Mouse (Mus musculus): Measurements from ENCODE around the gene Nme7. TPM values are rescaled to one million over a fixed set of nuclear protein-coding genes. Genes with fewer than 3 reads are reported as not detected.

Gene Nme7
- total RNA-seq, 2 experiments from 2014 or later = 4.0 to 4.8 TPM

DNA sequence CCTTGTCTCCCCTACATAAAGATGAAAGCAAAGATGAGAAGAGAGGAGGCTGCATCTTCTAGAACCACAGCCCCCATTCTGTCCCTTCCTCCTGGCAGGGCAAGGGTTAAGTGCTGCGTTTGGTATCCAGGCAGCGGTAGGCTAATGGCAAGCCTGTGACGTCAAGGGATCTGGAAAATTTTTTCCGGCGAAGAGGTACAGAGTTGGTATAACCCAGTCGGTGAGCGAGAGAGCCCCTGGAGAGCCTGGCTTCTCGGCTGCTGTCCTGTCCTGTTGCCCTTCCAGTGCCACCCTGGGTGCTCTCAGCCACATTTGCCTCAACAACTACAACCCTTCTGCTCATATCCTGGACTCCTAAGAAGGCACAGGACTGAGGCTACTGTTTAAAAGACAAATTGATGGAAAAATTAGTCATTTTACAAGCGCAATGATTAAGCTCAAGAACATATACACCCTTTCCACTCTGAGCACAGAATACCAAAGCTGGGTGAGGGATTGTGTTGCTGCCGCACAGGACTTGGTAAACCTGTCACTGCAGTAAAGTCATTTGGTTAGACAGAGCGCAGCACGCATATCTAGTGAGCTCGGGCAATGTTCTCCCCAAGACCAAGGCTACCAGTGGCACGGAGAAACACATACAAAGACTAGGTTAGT, 151.0 kb downstream of the Nme7 start:
- DNase-seq = peak; percentile 27 to 45

DNA sequence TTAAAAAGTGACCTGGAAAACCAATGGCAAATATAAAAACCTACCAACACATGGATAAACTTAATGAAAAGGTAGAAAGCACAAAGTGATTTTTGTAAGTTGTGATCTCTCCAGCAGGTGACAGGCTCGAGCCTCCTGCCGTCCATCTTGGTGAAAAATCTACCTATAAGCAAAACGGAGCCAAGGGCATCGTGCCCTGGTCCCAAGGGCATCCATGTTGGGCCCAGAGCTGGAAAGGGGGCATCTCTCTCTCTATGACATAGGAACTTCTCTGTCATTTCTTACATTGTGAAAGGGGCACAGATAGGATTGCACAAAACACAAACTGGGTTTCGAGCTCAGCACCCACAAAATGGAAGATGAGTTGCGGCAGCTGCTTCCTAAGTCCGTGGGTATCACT, 151.7 kb downstream of the Nme7 start:
- no peak for DNase-seq
- intact Hi-C loops (cut with DNase I) = loop anchor here (5.0 kb wide), 2 partner anchors 232 to 662 kb away; no protein-coding TSS in a partner anchor

More for the DNA sequence above, 151.0 kb downstream of the Nme7 start:
- intact Hi-C loops (cut with DNase I) = loop anchor here (5.0 kb wide), 3 partner anchors 88 to 662 kb away; no protein-coding TSS in a partner anchor

DNA sequence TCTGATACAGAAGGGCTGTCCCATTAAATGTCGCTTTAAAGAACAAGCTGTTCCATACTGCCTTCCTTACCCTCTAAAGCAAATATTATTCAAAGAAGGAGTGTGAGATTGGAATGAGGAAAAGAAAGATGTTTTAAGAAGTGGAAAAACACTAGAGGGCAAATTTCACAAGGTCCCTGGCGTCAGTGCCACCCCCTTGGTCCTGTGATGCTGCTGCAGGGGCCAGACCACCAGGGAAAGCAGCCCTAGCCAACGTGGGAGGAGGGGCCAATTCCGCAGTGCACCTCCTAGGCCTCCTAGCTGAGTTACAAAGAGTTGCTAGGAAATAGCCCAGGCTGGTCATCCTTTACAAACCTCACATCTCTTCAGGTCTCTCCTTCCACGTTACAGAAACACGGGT, 152.1 kb downstream of the Nme7 start:
- intact Hi-C loops (cut with DNase I) = loop anchor here (5.0 kb wide), 2 partner anchors 231 to 661 kb away; no protein-coding TSS in a partner anchor
- DNase-seq = no peak

- no peak for DNase-seq
- intact Hi-C loops (cut with DNase I) = loop anchor here (5.0 kb wide), 2 partner anchors 231 to 661 kb away; no protein-coding TSS in a partner anchor
These were observed 152.8 kb downstream of the Nme7 start for GRCm38 (mm10) chr1:164456731-164457130.

DNA sequence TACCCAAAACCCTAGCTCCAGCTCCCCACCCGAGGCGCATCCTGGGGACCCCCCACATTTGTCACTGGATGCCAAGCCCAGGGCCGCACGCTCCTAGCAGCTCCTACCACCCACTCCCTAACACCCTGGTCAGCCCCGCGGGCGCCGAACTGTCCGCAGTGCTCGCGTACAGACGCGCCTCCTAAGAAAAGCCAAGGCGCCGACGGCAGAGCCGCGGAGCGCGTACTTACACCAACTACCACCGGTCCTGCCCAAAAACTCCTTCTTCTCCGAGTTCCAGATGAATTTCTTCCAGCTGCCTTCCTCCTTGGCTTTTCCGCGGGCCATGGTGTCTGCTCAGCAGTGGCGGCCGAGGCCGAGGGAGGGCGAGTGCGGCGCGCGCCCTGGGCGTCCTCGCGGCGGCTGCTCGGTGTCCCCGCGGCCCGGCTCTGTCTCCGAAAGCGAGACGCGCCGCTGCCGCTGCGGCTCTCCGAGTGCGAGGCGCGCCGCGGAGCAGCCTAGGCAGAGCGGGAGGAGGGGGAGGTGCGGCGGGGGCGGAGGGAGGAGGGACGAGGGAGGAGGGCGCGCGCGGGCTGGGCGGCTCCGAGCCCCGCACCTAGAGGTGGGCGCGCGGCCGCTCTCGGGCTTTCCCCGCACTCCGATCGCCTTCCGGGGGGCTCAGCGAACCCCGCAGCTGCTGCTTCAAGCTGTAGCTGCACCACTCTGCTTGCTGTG, 153.8 kb downstream of the Nme7 start:
- peak; percentile 77 for DNase-seq
- intact Hi-C loops (cut with DNase I) = loop anchor here (5.0 kb wide), 2 partner anchors 230 to 660 kb away; no protein-coding TSS in a partner anchor

DNA sequence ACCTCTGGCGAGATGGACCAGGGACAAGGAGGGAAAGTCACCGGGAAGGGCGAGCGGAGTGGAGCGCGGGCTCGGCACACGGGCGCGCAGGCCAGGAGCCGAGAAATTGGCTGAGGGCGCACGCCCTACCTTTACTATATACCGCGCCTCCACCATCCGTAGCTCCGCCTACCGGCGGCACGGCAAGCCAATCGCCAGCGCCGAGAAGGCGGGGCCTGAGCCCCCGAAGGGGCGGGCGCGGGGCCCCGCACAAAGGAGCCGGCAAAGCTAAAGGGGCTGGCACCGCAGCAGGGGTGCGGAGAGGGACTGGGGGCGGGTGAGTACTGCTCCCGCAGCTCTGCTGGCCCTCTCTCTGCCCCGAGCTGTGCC, 154.3 kb downstream of the Nme7 start, which contains the start of gene Atp1b1:
Gene Atp1b1 (minus strand): TSS at position 111 of the 369 bp plus-strand sequence.
- DNase-seq = peak; percentile 85 to 90
- intact Hi-C loops (cut with DNase I) = loop anchor here (5.0 kb wide), 2 partner anchors 229 to 659 kb away; no protein-coding TSS in a partner anchor

DNA sequence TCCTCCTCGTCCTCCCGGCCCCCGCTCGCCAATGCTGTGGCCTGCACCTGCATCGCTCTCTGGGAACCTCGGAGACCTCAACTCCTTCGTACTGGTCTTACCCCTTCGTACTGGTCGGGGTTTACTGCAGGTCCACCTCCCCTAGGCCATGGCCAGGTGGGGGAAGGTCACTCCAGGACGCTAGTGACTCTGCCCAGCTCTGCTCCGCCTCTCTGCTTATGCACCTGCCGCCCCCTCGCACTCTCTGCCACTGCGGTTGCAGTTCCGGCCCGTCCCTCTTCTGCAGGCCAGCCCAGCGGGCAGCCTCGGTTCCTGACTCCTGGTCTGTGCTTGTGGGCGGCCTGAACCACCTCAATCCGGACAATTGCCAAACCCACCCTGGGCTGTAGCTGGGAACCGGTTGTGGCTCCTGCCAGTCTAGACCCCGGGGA, 154.7 kb downstream of the Nme7 start:
- DNase-seq = peak; percentile 44 to 67
- intact Hi-C loops (cut with DNase I) = loop anchor here (5.0 kb wide), 2 partner anchors 229 to 659 kb away; no protein-coding TSS in a partner anchor

DNA sequence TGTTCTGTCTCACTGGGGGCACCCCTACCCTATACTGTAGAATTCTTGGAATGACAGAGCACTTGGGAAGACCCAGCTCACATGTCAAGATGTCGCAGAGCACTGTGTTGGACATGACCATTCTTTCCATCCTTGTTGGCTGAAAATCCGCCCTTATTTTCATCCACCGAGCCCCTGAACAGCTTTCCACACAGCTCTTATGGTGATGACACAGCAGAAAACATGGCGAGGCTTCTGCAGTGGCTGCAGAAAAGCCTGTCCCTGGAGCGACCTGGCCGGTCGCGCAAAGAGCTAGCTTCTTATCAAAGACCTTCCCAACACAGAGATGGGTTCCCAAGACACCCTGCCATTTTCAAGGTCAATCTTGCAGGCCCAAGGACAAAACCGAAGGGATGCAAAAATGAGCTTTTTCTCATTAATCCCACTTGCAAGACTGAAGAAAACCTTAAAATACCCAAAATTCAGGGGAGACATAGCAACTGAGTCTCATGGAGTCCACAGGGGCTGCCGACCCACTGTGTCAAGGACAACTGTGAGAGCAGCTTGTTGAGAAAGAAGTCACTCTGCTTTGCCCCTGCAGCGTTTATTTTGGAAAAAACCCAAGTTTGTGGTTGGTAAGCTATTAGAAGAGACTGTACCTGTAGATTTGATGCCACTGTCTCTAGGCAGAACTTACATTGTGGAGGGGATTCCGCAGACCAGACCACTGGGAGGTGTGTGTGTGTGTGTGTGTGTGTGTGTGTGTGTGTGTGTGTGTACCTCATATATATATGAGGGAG, 155.4 kb downstream of the Nme7 start:
- intact Hi-C loops (cut with DNase I) = loop anchor here (5.0 kb wide), 2 partner anchors 228 to 658 kb away; no protein-coding TSS in a partner anchor
- DNase-seq = no peak

- intact Hi-C loops (cut with DNase I) = loop anchor here (2.0 kb wide), 1 partner anchor 438 kb away; no protein-coding TSS in a partner anchor
- DNase-seq = no peak
These were observed 157.2 kb downstream of the Nme7 start for GRCm38 (mm10) chr1:164460921-164461697.

DNA sequence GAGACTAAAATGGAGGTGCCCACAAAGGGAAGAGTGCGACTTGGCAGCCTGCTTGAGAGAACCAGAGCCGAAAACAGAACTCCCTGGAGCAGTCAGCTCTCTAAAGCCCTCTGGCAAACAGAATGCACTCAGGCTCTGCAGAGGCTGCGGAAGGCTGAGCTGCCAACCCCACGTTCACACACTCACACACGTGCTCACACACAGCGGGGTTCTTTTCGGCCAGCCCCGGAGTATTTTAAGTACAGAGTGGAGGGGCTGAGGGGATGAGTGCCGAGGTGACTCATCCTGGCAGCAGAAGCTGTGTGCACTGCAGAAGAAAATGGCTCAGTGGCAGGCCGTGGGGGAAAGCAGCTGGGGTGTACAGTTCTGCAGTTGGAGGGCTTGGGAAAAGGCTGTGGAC, 157.8 kb downstream of the Nme7 start:
- DNase-seq = peak; percentile 58 to 74
- intact Hi-C loops (cut with DNase I) = loop anchor here (2.0 kb wide), 1 partner anchor 437 kb away; no protein-coding TSS in a partner anchor

DNA sequence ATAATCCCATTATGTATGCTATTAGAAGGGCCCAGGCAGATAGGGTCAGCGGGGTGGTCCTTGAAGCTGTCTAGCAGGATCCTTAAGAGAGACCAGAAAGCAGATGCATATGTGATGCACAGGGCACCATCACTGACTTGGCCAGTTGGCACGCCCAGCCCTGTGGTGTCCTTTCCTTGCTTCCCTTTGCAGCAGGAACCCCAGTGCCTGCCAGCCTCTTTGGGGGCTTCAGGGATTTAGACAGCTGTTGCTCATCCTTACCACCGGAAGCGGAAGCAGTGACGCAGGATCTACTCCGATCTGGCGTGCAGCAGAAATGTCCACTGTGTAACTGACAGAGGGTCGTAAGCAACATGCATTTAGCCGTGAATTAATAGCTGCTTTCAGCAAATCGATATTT, 163.5 kb downstream of the Nme7 start:
- no peak for DNase-seq
- intact Hi-C loops (cut with DNase I) = no loop called here

GRCm38 (mm10) chr1:164468329-164468728, 164.4 kb downstream of the Nme7 start:
- no peak for DNase-seq
- intact Hi-C loops (cut with DNase I) = no loop called here

- intact Hi-C loops (cut with DNase I) = no loop called here
These were observed 167.1 kb downstream of the Nme7 start for GRCm38 (mm10) chr1:164470985-164471384.

DNA sequence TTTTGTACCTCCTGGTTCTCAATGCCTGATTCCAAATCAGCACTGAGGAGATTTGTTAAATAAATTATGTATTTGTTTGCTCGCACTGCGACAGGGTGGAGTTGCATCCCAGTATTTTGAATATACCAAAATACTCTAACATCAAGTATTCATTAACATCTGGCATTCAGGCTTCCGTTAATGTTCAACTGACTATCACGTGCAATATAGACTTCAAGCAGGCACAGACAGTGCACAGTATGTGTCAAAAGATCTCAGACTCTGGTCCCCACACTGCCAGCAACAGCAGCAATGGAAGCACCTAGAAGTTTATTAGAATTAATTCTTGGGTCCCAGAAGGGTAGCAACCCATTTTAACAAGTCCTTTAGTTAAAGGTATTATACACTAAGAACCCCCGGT, 167.7 kb downstream of the Nme7 start:
- intact Hi-C loops (cut with DNase I) = no loop called here
- no peak for DNase-seq

More at GRCm38 (mm10) chr1:164470985-164471384, 167.1 kb downstream of the Nme7 start:
- DNase-seq = no peak

GRCm38 (mm10) chr1:164473398-164473797, 169.5 kb downstream of the Nme7 start:
- no peak for DNase-seq
- intact Hi-C loops (cut with DNase I) = no loop called here

DNA sequence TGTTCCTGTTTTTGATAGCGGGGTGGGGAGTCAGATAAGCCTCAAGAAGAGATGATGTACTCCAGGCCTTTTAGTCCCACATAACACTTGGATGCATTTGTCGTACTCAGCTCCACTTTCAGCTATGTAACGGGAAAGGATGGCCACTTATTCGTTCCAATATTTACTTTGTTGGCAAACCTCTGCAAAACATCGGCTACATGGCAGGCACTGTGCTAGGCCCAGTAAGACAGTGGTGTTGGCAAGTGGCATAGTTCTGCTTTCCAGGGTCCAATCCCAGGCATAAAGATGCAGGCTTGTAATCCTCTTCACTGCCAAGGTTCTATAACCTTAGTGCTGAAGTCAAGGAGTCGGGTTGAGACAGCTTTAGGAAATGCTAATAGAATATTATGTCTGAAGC, 170.4 kb downstream of the Nme7 start:
- intact Hi-C loops (cut with DNase I) = no loop called here
- DNase-seq = no peak

- DNase-seq = no peak
- intact Hi-C loops (cut with DNase I) = no loop called here
These were observed 171.0 kb downstream of the Nme7 start for GRCm38 (mm10) chr1:164474778-164475511.

GRCm38 (mm10) chr1:164475895-164476294, 172.0 kb downstream of the Nme7 start:
- DNase-seq = no peak
- intact Hi-C loops (cut with DNase I) = no loop called here

Data from heart, postnatal 14 days (tissue).